Mouse (Mus musculus) regulatory T cell (primary cell): ENCODE results near the gene Wdr43.

Experiments
- in situ Hi-C: fragments of 300-600 bp; cut with MboI, MseI; formaldehyde crosslinking; loops from one replicate; pipeline ENCODE4 v1.15.1; 2025; ENCODE audit warnings: high pct_unique_total_duplicates

The Wdr43 gene

GRCm38 (mm10) chr17:71698619-71698956, 82.9 kb downstream of the Wdr43 start:
- in situ Hi-C loops: no loop called here

- in situ Hi-C loops: no loop called here
Measured at GRCm38 (mm10) chr17:71705113-71705512, 89.4 kb downstream of the Wdr43 start.

GRCm38 (mm10) chr17:71705550-71706480, 90.1 kb downstream of the Wdr43 start:
- in situ Hi-C loops: no loop called here

GRCm38 (mm10) chr17:71707715-71708114, 92.0 kb downstream of the Wdr43 start:
- in situ Hi-C loops: no loop called here
